Mouse (Mus musculus) lung, adult 2 months (tissue): ENCODE data around the gene Ptges.

Source experiments
- CTCF ChIP-seq: fragments of 200-500 bp; IDR thresholded peaks from 2 replicates; pipeline ENCODE4 v1.5.1; 2011; ENCODE audit warnings: mild to moderate bottlenecking, low read length, control low read depth; ENCODE audit not compliant: insufficient read depth
- POLR2A ChIP-seq: fragments of 200-500 bp; IDR thresholded peaks from 2 replicates; pipeline ENCODE4 v1.6.1; 2011; ENCODE audit warnings: low read depth, mild to moderate bottlenecking, control low read depth, low read length, borderline replicate concordance; ENCODE audit errors: extremely low read depth

- TF ChIP-seq POLR2A, result no peak
- TF ChIP-seq CTCF, result no peak
These were observed 17.3 kb downstream of the Ptges start for GRCm38 (mm10) chr2:30912291-30912773.
